Mouse (Mus musculus) stomach, postnatal 0 days (tissue): Measurements from ENCODE around the gene Calr3.

Experiments used
- CTCF ChIP-seq: IDR thresholded peaks from 2 replicates; pipeline ENCODE4 v1.5.1; 2016; ENCODE audit warnings: antibody characterized with exemption, low read depth, mild to moderate bottlenecking, moderate library complexity
- EP300 ChIP-seq: optimal IDR thresholded peaks from 2 replicates; pipeline ENCODE3; 2016; ENCODE audit warnings: antibody characterized with exemption

DNA sequence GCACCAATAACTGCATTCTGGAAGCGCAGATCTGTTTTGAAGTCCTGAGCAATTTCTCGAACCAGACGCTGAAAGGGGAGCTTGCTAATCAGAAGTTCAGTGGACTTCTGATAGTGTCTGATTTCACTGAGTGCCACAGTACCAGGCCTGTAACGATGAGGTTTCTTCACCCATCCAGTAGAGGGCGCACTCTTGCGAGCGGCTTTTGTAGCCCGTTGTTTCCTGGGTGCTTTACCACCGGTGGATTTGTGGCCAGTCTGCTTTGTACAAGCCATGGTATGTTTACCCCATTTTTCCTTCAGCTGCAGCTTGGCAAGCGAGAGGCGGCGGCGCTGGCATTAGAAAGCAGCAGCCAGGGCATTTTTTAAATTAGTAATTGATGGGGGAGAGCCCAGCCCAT lies 14.0 kb downstream of the Calr3 start:
- TF ChIP-seq EP300 (no peak), CTCF (peak; percentile 76)
